Mouse (Mus musculus) liver, embryonic 14.5 days (tissue): ENCODE results near the gene Uvrag.

Experiments
- CTCF ChIP-seq: IDR thresholded peaks from 2 replicates; pipeline ENCODE4 v1.5.1; 2016; ENCODE audit warnings: antibody characterized with exemption, low read depth, control low read depth
- EP300 ChIP-seq: IDR thresholded peaks from 2 replicates; pipeline ENCODE4 v1.6.1; 2016; ENCODE audit warnings: antibody characterized with exemption, low read depth

- TF ChIP-seq CTCF = no peak
- no peak for TF ChIP-seq EP300
Measured at GRCm38 (mm10) chr7:99017224-99017844, 123.6 kb downstream of the Uvrag start.
